Mouse (Mus musculus): ENCODE data around the gene B9d1.

DNA sequence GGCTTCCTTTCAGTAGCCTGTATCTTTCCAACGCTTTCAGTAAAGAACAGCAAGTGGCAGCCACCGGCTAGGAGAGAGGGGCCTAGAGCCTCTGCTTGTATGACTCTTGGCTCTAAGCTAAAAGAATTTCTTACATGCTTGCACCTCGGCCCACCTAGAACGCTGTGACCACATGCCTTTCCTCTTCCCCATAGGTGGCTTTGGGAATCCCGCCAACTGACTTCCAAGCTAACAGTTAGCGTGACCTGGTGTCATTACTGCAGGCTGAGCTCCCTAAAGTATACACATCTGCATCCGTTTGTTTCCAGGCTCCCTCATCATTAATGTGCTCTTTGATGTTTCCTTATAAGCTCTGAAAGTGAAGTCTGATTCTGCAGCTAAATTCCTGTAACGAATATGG lies 1.0 kb upstream of the B9d1 start:
- no peak for TF ChIP-seq CTCF (conservative IDR thresholded peaks at IDR 0.05; ENCODE audit: insufficient read depth, insufficient read length, low read depth, low read length)
- no peak for TF ChIP-seq POLR2A (IDR thresholded peaks at IDR 0.05; ENCODE audit: low read depth, low read length)
